Mouse (Mus musculus): Measurements from ENCODE around the gene Gtse1. TPM values are rescaled to one million over a fixed set of nuclear protein-coding genes. Genes with fewer than 3 reads are reported as not detected.

Gtse1 gene
- polyA plus RNA-seq, 1 experiment = 2.9 TPM

GRCm38 (mm10) chr15:85867696-85868095 is 8.2 kb downstream of the Gtse1 start:
- no peak for DNase-seq (ENCODE audit: low read depth)

- no peak for DNase-seq (ENCODE audit: low read depth)
These were observed 17.8 kb downstream of the Gtse1 start for GRCm38 (mm10) chr15:85877336-85877735.

GRCm38 (mm10) chr15:85878848-85879497 is 19.4 kb downstream of the Gtse1 start, which contains the start of gene Trmu:
TSS of gene Trmu (plus strand) at chr15:85879312.
- no peak for DNase-seq (ENCODE audit: low read depth)

- no peak for DNase-seq (ENCODE audit: low read depth)
These were observed 20.0 kb downstream of the Gtse1 start for GRCm38 (mm10) chr15:85879498-85879895.

GRCm38 (mm10) chr15:85885606-85886005 is 26.1 kb downstream of the Gtse1 start:
- DNase-seq (ENCODE audit: low read depth) = no peak

- no peak for DNase-seq (ENCODE audit: low read depth)
These were observed 29.7 kb downstream of the Gtse1 start for GRCm38 (mm10) chr15:85889235-85889634.

- no peak for DNase-seq (ENCODE audit: low read depth)
These were observed 32.4 kb downstream of the Gtse1 start for GRCm38 (mm10) chr15:85891971-85892370.

GRCm38 (mm10) chr15:85892498-85893118 is 33.1 kb downstream of the Gtse1 start:
- no peak for DNase-seq (ENCODE audit: low read depth)

GRCm38 (mm10) chr15:85893871-85894270 is 34.3 kb downstream of the Gtse1 start:
- no peak for DNase-seq (ENCODE audit: low read depth)

- no peak for DNase-seq (ENCODE audit: low read depth)
These were observed 36.7 kb downstream of the Gtse1 start for GRCm38 (mm10) chr15:85896284-85896683.

- no peak for DNase-seq (ENCODE audit: low read depth)
These were observed 37.6 kb downstream of the Gtse1 start for GRCm38 (mm10) chr15:85897113-85897512.

GRCm38 (mm10) chr15:85899396-85899795 is 39.9 kb downstream of the Gtse1 start:
- DNase-seq (ENCODE audit: low read depth) = no peak

- no peak for DNase-seq (ENCODE audit: low read depth)
These were observed 40.8 kb downstream of the Gtse1 start for GRCm38 (mm10) chr15:85900318-85900717.

GRCm38 (mm10) chr15:85900801-85901200 is 41.3 kb downstream of the Gtse1 start:
- no peak for DNase-seq (ENCODE audit: low read depth)

GRCm38 (mm10) chr15:85902505-85902904 is 43.0 kb downstream of the Gtse1 start:
- no peak for DNase-seq (ENCODE audit: low read depth)

- no peak for DNase-seq (ENCODE audit: low read depth)
These were observed 44.3 kb downstream of the Gtse1 start for GRCm38 (mm10) chr15:85903826-85904225.

- DNase-seq (ENCODE audit: low read depth) = no peak
These were observed 49.3 kb downstream of the Gtse1 start for GRCm38 (mm10) chr15:85908660-85909491.

- DNase-seq (ENCODE audit: low read depth) = no peak
These were observed 49.9 kb downstream of the Gtse1 start for GRCm38 (mm10) chr15:85909492-85909829.

GRCm38 (mm10) chr15:85909931-85910330 is 50.4 kb downstream of the Gtse1 start:
- no peak for DNase-seq (ENCODE audit: low read depth)

GRCm38 (mm10) chr15:85913605-85914004 is 54.1 kb downstream of the Gtse1 start:
- no peak for DNase-seq (ENCODE audit: low read depth)

- DNase-seq (ENCODE audit: low read depth) = no peak
These were observed 59.8 kb downstream of the Gtse1 start for GRCm38 (mm10) chr15:85919191-85919891.

GRCm38 (mm10) chr15:85919892-85920248 is 60.3 kb downstream of the Gtse1 start:
- DNase-seq (ENCODE audit: low read depth) = no peak
